Mouse (Mus musculus) lung, postnatal 4 days (tissue): ENCODE data around the gene Tcf20.
A peak's percentile ranks its signal among the peaks of the same experiment; 100 is the strongest.

Source experiments
- DNase-seq, 2 experiments: peaks; one replicate each; pipeline ENCODE4 v3.0.0; 2021

Gene Tcf20

DNA sequence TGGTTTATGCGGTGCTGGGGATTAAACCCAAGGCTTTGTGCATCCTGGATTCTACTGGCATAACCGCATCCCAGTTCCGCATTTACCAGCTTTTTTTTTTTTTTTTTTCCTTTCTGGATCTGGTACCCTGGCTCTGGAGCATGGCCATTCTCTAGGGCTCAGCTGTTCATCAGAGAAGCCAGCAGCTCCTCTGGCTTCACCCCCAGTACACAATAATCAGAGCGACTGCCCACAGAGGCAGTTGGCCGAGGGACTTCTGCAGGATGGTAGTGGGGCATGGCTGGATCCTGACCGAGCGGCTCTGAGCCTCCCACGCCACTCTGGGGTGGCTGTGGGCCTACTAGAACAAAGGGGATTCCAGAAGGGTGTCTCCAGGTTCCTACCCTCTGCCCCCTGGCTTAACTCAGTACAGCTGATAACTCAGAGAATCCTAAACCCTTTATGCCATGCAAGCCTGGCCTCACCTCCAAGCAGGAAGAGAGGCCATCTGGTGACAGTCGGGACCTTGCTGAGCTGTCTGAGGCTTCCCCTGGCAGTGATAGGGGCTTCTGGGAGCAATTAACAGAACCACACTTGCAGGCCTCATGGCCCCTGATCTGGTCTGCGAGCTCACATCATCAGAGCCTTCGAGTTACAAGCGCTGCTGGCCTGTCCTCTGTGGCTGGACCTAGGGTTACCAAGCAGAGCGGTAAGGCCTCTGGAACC, 4.6 kb upstream of the Tcf20 start:
- no peak for DNase-seq

DNA sequence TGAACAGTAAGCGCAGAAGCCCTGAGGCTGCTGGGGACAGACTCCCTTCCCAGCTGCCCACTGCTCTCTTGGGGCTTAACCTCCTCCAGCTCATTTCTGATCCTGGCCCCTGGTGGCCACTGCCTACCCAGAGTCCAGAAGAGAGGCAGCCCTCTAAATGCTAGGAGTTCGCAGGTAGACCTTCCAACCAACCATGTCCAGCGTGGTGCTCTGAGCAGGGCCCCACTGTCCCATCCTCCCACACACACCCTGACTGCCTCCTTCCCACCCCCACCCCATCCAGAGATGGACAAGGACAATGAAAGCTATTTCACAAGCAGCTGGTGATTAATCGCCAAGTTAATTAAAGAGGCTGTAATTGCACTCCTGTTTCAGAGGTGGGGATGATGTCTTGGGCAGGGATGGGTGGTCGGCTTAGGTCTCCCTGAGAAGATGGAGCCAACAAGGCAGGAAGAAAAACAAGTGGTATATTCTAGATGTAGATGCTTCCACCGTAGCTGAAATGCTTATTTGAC, 1.6 kb upstream of the Tcf20 start:
- no peak for DNase-seq

- no peak for DNase-seq
Observed at GRCm38 (mm10) chr15:82987014-82987731, 499 bp downstream of the Tcf20 start.

DNA sequence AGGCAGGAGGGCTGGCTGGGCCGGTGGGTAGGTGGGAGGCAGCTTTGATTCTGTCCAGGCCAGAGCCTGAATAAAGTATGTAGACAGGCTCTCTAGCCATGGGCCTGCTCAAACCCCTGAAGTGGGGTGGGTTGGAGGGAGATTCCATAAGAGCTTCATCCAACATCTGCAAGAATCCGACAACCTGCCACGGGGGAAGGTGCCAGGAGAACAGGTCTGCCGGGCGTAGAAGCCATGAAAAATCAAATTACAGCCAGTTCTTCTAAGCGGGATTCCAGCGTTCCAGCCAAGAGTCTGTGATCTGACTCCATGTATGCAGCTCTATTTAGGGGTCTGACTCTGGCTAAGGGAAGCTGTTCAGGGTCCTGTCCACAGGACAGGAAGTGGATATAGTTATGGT, 3.1 kb downstream of the Tcf20 start:
- no peak for DNase-seq

- DNase-seq, result no peak
Observed at GRCm38 (mm10) chr15:82984097-82984496, 3.6 kb downstream of the Tcf20 start.

DNA sequence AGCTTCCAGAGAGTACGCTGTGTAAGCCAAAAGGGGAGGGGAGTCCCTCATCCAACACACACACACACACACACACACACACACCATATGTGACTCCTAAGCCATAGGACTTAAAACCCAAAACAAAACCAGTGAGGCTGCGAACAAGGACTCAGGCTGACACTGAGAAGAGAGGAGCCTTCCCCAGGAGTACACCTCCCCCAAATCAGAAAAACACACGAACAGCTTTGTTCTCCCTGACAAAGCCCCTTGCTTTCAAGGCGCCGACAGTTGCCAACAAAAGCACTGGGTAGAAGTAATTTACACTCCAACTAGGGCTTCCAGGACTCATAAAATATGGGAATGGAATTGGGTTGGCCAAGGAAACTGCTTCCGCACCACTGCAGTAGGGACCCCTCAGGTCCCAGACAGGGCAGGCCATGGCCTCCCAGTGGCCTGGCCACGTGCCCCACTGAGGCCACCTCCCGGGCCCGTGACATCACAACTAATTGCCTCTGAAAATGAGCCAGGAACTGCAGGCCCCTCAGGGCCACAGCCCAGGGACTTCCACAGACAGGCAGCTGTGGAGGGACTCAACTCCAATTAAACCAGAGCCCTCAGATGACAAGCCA, 4.2 kb downstream of the Tcf20 start:
- DNase-seq, result peak in 1 of 2 experiments; percentile 53

DNA sequence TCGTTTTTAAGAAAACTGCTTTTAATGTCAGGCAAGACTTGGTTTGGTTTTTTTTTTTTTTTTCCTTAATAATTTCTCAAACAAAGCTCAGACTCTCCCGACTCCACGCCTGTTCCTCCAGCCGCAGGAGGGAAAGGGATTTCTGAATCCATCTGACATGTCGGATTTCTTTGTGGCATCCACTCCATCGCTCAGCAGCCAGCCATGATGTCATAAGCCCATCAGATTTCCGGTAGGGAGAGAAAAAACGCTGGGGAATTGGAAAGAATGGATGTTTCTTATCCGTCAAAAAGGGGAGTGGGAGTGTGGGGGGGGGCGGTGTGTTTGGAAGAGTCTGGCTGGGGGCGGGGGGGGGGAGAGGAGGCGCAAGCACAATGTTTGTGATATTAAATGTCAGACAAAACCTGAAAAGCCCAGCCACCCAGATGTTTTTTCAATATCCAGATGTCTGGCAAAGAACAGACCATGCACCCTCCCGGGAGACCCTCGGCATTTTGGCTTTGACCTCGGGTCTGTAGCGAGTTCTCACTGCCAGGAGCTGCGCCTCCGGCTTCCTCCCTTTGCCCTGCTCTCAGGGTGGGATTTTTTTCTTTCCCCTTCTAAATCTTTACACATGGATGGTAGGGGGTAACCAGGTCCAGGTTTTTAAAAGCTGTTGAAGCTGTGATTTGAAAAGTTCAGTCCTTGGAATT, 4.8 kb downstream of the Tcf20 start:
- no peak for DNase-seq

DNA sequence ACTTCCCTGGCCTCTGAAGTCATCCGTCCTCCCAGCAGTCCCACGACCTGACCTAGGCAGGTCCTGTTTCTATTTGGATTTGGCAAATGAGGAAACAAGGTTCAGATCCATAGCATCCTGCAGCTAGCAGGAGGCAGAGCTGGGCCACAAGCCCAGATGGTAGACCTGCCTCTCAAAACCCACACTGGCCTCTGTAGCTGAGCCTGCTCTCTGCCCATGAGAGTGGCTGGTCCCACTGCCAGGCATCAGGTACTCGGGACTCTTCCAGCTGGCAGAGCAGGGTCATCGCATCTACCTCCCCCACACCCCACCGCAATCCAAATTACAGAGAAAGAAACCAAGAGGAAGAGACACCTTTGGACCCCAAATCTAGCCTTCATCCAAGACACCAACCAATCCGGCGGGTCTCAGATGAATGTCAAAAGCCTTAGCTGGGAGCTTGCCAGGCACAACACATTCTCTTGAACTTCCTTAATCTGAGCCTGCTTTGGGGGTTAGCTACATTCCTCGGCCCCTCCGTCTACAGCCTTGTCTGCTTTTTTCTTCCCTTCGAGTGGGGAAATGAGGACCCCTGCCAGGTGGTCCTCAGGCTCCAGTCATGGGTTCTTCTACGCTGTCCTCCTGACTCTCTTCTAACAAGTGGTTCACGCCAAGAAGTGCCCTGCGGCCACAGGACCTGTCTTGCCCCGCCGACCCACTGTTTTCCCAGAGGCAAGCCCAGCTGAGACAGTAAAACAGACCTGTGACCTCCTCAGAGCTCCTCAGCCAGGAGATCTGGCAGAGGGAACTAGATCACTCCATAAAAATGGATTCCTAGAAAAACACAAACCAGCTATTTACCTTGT, 5.8 kb downstream of the Tcf20 start:
- no peak for DNase-seq

DNA sequence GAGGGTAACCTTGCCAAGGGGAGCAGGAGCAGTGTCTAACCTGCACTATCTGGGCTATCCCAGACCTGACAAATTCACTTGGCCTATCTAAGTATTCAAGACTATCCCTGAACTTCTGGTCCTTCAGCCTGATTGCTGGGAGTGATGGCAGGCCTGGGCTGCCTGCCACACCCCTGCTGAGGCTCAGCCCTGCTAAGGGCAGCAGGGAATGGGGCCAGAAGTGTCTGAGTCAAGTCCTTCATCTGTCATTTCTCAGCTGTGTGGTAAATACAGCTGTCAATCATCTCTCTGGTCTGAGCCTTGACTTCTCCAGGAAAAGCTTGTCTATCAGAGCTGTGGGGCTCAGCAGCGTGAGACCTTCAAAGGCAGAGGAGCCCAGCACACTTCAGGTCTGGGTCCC, 8.1 kb downstream of the Tcf20 start:
- no peak for DNase-seq

- DNase-seq, result no peak
Observed at GRCm38 (mm10) chr15:82974471-82974870, 13.2 kb downstream of the Tcf20 start.

DNA sequence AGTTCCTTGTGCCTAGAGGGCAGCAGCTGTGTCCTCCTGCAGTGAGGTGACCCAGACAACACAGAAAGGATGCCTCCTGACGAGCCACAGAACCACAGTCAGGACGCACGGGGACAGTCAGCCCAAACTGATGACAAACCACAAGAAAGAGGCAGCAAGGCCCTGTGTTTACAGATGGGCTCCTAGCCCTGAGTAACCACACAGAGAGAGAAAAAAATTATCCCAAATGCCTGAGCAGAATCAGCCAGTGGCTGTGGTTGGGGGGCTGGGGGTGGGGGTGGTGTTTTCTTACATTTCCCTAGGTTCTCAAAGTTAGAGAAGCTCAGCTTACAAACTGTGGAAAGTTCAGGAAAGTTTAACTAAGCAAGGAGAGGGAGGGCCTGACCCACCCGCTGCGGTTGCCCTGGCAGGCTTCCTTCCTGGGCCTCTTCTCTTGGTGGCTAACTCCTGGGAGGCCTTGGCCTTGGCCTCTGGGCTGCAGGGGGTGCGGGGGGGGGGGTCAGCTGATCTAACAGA, 18.4 kb downstream of the Tcf20 start:
- DNase-seq, result no peak

GRCm38 (mm10) chr15:82968449-82968848, 19.2 kb downstream of the Tcf20 start:
- no peak for DNase-seq

GRCm38 (mm10) chr15:82967947-82968346, 19.7 kb downstream of the Tcf20 start:
- DNase-seq, result no peak

GRCm38 (mm10) chr15:82964266-82964825, 23.3 kb downstream of the Tcf20 start:
- DNase-seq, result no peak

GRCm38 (mm10) chr15:82963556-82964156, 24.0 kb downstream of the Tcf20 start:
- peak in 1 of 2 experiments; percentile 52 for DNase-seq

- no peak for DNase-seq
Observed at GRCm38 (mm10) chr15:82963090-82963489, 24.6 kb downstream of the Tcf20 start.

GRCm38 (mm10) chr15:82962536-82962935, 25.1 kb downstream of the Tcf20 start:
- DNase-seq, result no peak

DNA sequence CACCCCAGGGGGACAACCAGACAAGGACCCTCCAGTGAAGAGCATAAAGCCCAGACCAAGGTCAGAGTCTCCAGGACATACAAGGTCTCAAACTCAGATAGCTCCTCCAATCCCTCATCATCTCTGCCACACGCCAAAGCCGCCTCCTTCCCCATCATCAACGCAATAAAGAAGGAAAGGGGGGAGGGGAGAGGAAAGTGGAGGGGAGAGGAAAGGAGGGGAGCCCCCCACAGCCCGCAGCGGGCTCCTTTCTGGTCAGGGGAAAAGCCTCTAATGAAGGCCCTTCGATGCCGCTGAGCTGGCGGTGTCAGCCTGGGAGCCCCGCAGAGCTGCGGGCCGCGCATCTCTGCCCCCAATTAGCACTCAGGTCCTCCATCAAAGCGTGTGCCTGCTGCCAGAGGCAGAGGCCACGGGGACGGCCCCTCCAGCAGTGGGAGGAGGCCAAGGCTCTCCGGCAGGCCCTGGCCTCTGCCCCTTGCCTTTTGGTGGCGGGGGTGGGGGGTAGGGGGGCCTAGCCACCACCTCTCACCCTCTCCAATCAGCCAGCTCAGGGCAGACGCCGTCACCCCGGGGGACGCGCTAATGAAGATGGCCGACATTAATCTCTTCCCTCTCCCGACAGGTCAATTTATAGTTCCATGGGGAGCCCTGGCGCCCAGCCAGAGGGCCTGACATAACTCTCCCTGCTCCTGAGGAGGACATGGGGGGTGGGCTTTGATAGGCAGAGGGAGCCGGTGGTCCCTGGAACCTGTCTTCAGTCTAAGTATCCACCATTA, 26.7 kb downstream of the Tcf20 start:
- DNase-seq, result no peak

DNA sequence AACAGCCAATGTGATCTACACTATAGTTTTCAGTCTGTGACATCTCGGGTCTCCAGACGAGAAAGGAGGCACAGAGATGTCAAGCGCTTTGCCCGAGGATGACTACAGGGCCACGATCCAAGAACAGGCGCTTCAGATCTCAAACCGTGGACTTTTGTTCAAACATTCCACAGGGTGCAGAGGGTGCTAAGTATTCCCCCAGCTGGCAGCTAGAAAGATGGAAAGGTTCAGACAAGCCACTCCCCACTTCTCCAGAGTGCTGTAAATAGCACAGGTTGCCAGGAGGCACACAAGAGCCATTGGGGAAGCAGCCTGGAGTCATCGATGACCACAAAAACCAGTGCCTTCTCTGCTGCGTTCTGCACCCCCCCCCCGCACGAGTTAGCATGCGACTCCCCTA, 28.5 kb downstream of the Tcf20 start:
- peak in 1 of 2 experiments; percentile 42 for DNase-seq

- no peak for DNase-seq
Observed at GRCm38 (mm10) chr15:82958253-82958701, 29.4 kb downstream of the Tcf20 start.
